Mouse (Mus musculus): ENCODE measurements around the gene Coro2b. TPM values are rescaled to one million over a fixed set of nuclear protein-coding genes. Genes with fewer than 3 reads are reported as not detected.
"Not testable (repeated sequence)": the region's sequence is repeated elsewhere in the genome, so short reads cannot be mapped to it uniquely, and the experiment has no call there.

The Coro2b gene
- total and polyA plus RNA-seq, 2 experiments from 2014 or later: 22.8 to 36.2 TPM

- Histone ChIP-seq H3K4me1 (ENCODE audit: insufficient read depth, low read length) (0 out of 2 replicates have a peak, but pooled peaks cover 4% of the 10 kb centered on the region), H3K36me3 (ENCODE audit: insufficient read depth, low read length) (peaks cover 11% of the 10 kb centered on the region), H3K27me3 (ENCODE audit: insufficient read depth, low read length) (no peaks in the 10 kb centered on the region), H3K9me3 (ENCODE audit: low read length) (no peaks in the 10 kb centered on the region), H3K4me3 (ENCODE audit: low read depth, low read length) (no peak overlapping the region), H3K27ac (ENCODE audit: low read depth, low read length) (no peak overlapping the region), H3K4me2 (ENCODE audit: low read depth, low read length, poor library complexity, severe bottlenecking) (no peak overlapping the region), H3K9ac (replicated peaks; ENCODE audit: low read length, poor library complexity, severe bottlenecking) (0 out of 2 replicates have a peak overlapping the region, but pooled peaks have one; percentile 13)
- ATAC-seq (ENCODE audit: low FRiP score): no peak
- WGBS: 88% methylated on average over 7 of the region's 7 CpGs
- no peak for TF ChIP-seq CTCF (IDR thresholded peaks at IDR 0.05)
- no peak for DNase-seq (ENCODE audit: low spot score)
These were observed 86.0 kb downstream of the Coro2b start for GRCm38 (mm10) chr9:62450862-62451261.

- H3K4me3 ChIP-seq (ENCODE audit: low read depth, low read length): no peak overlapping the region
- no peak for ATAC-seq (ENCODE audit: low FRiP score)
These were observed 86.5 kb downstream of the Coro2b start for GRCm38 (mm10) chr9:62450355-62450754.

GRCm38 (mm10) chr9:62447337-62447736 is 89.5 kb downstream of the Coro2b start:
- H3K4me3 ChIP-seq (ENCODE audit: low read depth, low read length); H3K27me3 ChIP-seq (ENCODE audit: insufficient read depth, low read length); DNase-seq (ENCODE audit: low spot score); ATAC-seq (ENCODE audit: low FRiP score); H3K9me3 ChIP-seq (ENCODE audit: low read length); H3K27ac ChIP-seq (ENCODE audit: low read depth, low read length); H3K36me3 ChIP-seq (ENCODE audit: insufficient read depth, low read length); H3K4me1 ChIP-seq (ENCODE audit: insufficient read depth, low read length); H3K4me2 ChIP-seq (ENCODE audit: low read depth, low read length, poor library complexity, severe bottlenecking); H3K9ac ChIP-seq (replicated peaks; ENCODE audit: low read length, poor library complexity, severe bottlenecking): not testable (repeated sequence)
- WGBS: 100% methylated on average over 5 of the region's 10 CpGs

More at GRCm38 (mm10) chr9:62450355-62450754, 86.5 kb downstream of the Coro2b start:
- peaks cover 11% of the 10 kb centered on the region for H3K36me3 ChIP-seq (ENCODE audit: insufficient read depth, low read length)
- H3K4me1 ChIP-seq (ENCODE audit: insufficient read depth, low read length): 0 out of 2 replicates have a peak, but pooled peaks cover 4% of the 10 kb centered on the region
- no peak overlapping the region for H3K27ac ChIP-seq (ENCODE audit: low read depth, low read length)
- H3K9ac ChIP-seq (replicated peaks; ENCODE audit: low read length, poor library complexity, severe bottlenecking): no peak overlapping the region
- no peaks in the 10 kb centered on the region for H3K9me3 ChIP-seq (ENCODE audit: low read length)
- H3K4me2 ChIP-seq (ENCODE audit: low read depth, low read length, poor library complexity, severe bottlenecking): no peak overlapping the region
- DNase-seq (ENCODE audit: low spot score): no peak
- no peak for TF ChIP-seq CTCF (IDR thresholded peaks at IDR 0.05)
- 86% methylated on average over 6 of the region's 6 CpGs for WGBS
- H3K27me3 ChIP-seq (ENCODE audit: insufficient read depth, low read length): no peaks in the 10 kb centered on the region

- H3K4me2 ChIP-seq (ENCODE audit: low read depth, low read length, poor library complexity, severe bottlenecking): no peak overlapping the region
- 0 out of 2 replicates have a peak, but pooled peaks cover 2% of the 10 kb centered on the region for H3K4me1 ChIP-seq (ENCODE audit: insufficient read depth, low read length)
- peak overlapping the region; percentile 83 for H3K27ac ChIP-seq (ENCODE audit: low read depth, low read length)
- WGBS: 10% methylated on average over 3 of the region's 3 CpGs
- H3K36me3 ChIP-seq (ENCODE audit: insufficient read depth, low read length): no peaks in the 10 kb centered on the region
- DNase-seq (ENCODE audit: low spot score) (peak; percentile 84), ATAC-seq (ENCODE audit: low FRiP score) (peak; percentile 86)
- no peaks in the 10 kb centered on the region for H3K27me3 ChIP-seq (ENCODE audit: insufficient read depth, low read length)
- H3K9me3 ChIP-seq (ENCODE audit: low read length): no peaks in the 10 kb centered on the region
- TF ChIP-seq CTCF (IDR thresholded peaks at IDR 0.05): no peak
- H3K4me3 ChIP-seq (ENCODE audit: low read depth, low read length): no peak overlapping the region
- peak overlapping the region; percentile 44 for H3K9ac ChIP-seq (replicated peaks; ENCODE audit: low read length, poor library complexity, severe bottlenecking)
These were observed 98.1 kb downstream of the Coro2b start for GRCm38 (mm10) chr9:62438755-62439101.

- no peak for TF ChIP-seq CTCF (IDR thresholded peaks at IDR 0.05)
- Histone ChIP-seq H3K4me3 (ENCODE audit: low read depth, low read length) (no peak overlapping the region), H3K9me3 (ENCODE audit: low read length) (no peaks in the 10 kb centered on the region), H3K4me2 (ENCODE audit: low read depth, low read length, poor library complexity, severe bottlenecking) (no peak overlapping the region), H3K27ac (ENCODE audit: low read depth, low read length) (peak overlapping the region; percentile 83), H3K36me3 (ENCODE audit: insufficient read depth, low read length) (no peaks in the 10 kb centered on the region), H3K9ac (replicated peaks; ENCODE audit: low read length, poor library complexity, severe bottlenecking) (peak overlapping the region; percentile 44), H3K27me3 (ENCODE audit: insufficient read depth, low read length) (no peaks in the 10 kb centered on the region), H3K4me1 (ENCODE audit: insufficient read depth, low read length) (0 out of 2 replicates have a peak, but pooled peaks cover 2% of the 10 kb centered on the region)
- WGBS: 73% methylated on average over 5 of the region's 5 CpGs
- ATAC-seq (ENCODE audit: low FRiP score) (peak; percentile 74), DNase-seq (ENCODE audit: low spot score) (no peak)
These were observed 98.6 kb downstream of the Coro2b start for GRCm38 (mm10) chr9:62438085-62438754.

- H3K9me3 ChIP-seq (ENCODE audit: low read length): no peaks in the 10 kb centered on the region
- H3K4me1 ChIP-seq (ENCODE audit: insufficient read depth, low read length): 0 out of 2 replicates have a peak, but pooled peaks cover 2% of the 10 kb centered on the region
- H3K27ac ChIP-seq (ENCODE audit: low read depth, low read length): no peak overlapping the region
- ATAC-seq (ENCODE audit: low FRiP score) (no peak), DNase-seq (ENCODE audit: low spot score) (no peak)
- H3K4me3 ChIP-seq (ENCODE audit: low read depth, low read length): no peak overlapping the region
- H3K4me2 ChIP-seq (ENCODE audit: low read depth, low read length, poor library complexity, severe bottlenecking): no peak overlapping the region
- H3K9ac ChIP-seq (replicated peaks; ENCODE audit: low read length, poor library complexity, severe bottlenecking): no peak overlapping the region
- TF ChIP-seq CTCF (IDR thresholded peaks at IDR 0.05): 0 out of 2 replicates have a peak, but pooled peaks have one; percentile 5
- WGBS: 93% methylated on average over 7 of the region's 7 CpGs
- H3K27me3 ChIP-seq (ENCODE audit: insufficient read depth, low read length): no peaks in the 10 kb centered on the region
- H3K36me3 ChIP-seq (ENCODE audit: insufficient read depth, low read length): no peaks in the 10 kb centered on the region
These were observed 99.4 kb downstream of the Coro2b start for GRCm38 (mm10) chr9:62437446-62437845.
